Mouse (Mus musculus) layer of hippocampus, postnatal 14 days (tissue): ENCODE results near the gene Fes. TPM values are rescaled to one million over a fixed set of nuclear protein-coding genes. Genes with fewer than 3 reads are reported as not detected.

ENCODE experiments used
- DNase-seq, 2 experiments: peaks; one replicate each; pipeline ENCODE4 v3.0.0; 2021 to 2022; ENCODE audit warnings: low spot score in 2 of 2, mixed read lengths in 1 of 2
- total RNA-seq, 2 experiments: library from RNA; stranded (reverse); gene quantifications; 2 replicates each; pipeline ENCODE4 v1.2.3; 2021

Fes gene
- total RNA-seq, 2 experiments from 2014 or later, result 5.6 to 9.9 TPM

- DNase-seq, result no peak
Observed at GRCm38 (mm10) chr7:80347670-80348586, 39.8 kb downstream of the Fes start.

- DNase-seq, result no peak
Observed at GRCm38 (mm10) chr7:80346830-80347229, 40.9 kb downstream of the Fes start.

- no peak for DNase-seq
Observed at GRCm38 (mm10) chr7:80346173-80346572, 41.6 kb downstream of the Fes start.

GRCm38 (mm10) chr7:80343270-80344018, 44.3 kb downstream of the Fes start:
- no peak for DNase-seq

GRCm38 (mm10) chr7:80342858-80343257, 44.9 kb downstream of the Fes start, which contains the start of gene Hddc3:
Gene Hddc3 (plus strand): TSS chr7:80343104.
- DNase-seq, result peak; percentile 96 to 97

GRCm38 (mm10) chr7:80341793-80342192, 46.0 kb downstream of the Fes start:
- DNase-seq, result no peak

GRCm38 (mm10) chr7:80340793-80341192, 47.0 kb downstream of the Fes start, which contains the start of gene Unc45a:
Gene Unc45a (minus strand): TSS chr7:80341005.
- DNase-seq, result peak; percentile 34 to 67

- peak; percentile 97 to 99 for DNase-seq
Observed at GRCm38 (mm10) chr7:80339793-80340628, 47.7 kb downstream of the Fes start.

- DNase-seq, result no peak
Observed at GRCm38 (mm10) chr7:80339371-80339770, 48.4 kb downstream of the Fes start.

- DNase-seq, result no peak
Observed at GRCm38 (mm10) chr7:80336932-80337331, 50.8 kb downstream of the Fes start.

- DNase-seq, result no peak
Observed at GRCm38 (mm10) chr7:80334848-80335247, 52.9 kb downstream of the Fes start.

GRCm38 (mm10) chr7:80331433-80331832, 56.3 kb downstream of the Fes start:
- DNase-seq, result no peak

- DNase-seq, result no peak
Observed at GRCm38 (mm10) chr7:80330278-80330677, 57.5 kb downstream of the Fes start.

Other genes with a start within 250 kb of the Fes start
- 10 to 100 TPM; 25.2 to 25.7 TPM for gene Sema4b, start 201.1 kb downstream of the Fes start, total RNA-seq
- gene Cib1, start 155.1 kb downstream of the Fes start, total RNA-seq, result 10 to 100 TPM; 28.1 to 28.8 TPM
- 1 to 10 TPM; 6.3 to 6.4 TPM for gene Gdpgp1, start 155.1 kb downstream of the Fes start, total RNA-seq
- 1 to 10 TPM in 1 of 2 experiments, under 1 TPM in 1; 0.95 to 1.6 TPM for gene Ttll13, start 141.6 kb downstream of the Fes start, total RNA-seq
- 10 to 100 TPM; 38.9 to 39.3 TPM for gene Ngrn, start 126.7 kb downstream of the Fes start, total RNA-seq
- gene Vps33b, start 118.3 kb downstream of the Fes start, total RNA-seq, result 10 to 100 TPM; 21.4 TPM
- 1 to 10 TPM; 2.4 to 4.9 TPM for gene Prc1, start 93.5 kb downstream of the Fes start, total RNA-seq
- 10 to 100 TPM; 14.5 to 15.4 TPM for gene Rccd1, start 63.5 kb downstream of the Fes start, total RNA-seq
- 10 to 100 TPM; 40.6 to 47.9 TPM for gene Unc45a, start 46.9 kb downstream of the Fes start, total RNA-seq
- gene Hddc3, start 44.8 kb downstream of the Fes start, total RNA-seq, result 10 to 100 TPM; 45.8 to 46.3 TPM
- gene Man2a2, start 16.6 kb downstream of the Fes start, total RNA-seq, result 100 to 1,000 TPM; 124 to 139 TPM
- 10 to 100 TPM; 48.7 to 50.3 TPM for gene Furin, start 17.5 kb upstream of the Fes start, total RNA-seq
- 1 to 10 TPM; 4.6 to 6.3 TPM for gene Blm, start 147.2 kb upstream of the Fes start, total RNA-seq